Mouse (Mus musculus) CH12.LX (cell line): Measurements from ENCODE around the gene Cyth3. TPM values are rescaled to one million over a fixed set of nuclear protein-coding genes. Genes with fewer than 3 reads are reported as not detected.

Experiments used
- DNase-seq: peaks from one replicate; pipeline ENCODE4 v3.0.0-alpha.2; 2013; ENCODE audit errors: extremely low read depth
- H3K27ac ChIP-seq: 2 replicates; pipeline ENCODE4 v1.5.1; 2012; ENCODE audit warnings: low read depth, mild to moderate bottlenecking, control low read depth, moderate library complexity; ENCODE audit not compliant: insufficient read depth
- H3K27me3 ChIP-seq: replicated peaks from 2 replicates; pipeline ENCODE3; 2012; ENCODE audit warnings: inconsistent platforms
- H3K36me3 ChIP-seq, 2 experiments: replicated peaks in 1 of 2; 2 replicates each; pipeline versions ENCODE3 to v1.6.1; 2012; ENCODE audit warnings: inconsistent platforms in 1 of 2, low read length in 1 of 2, mild to moderate bottlenecking in 1 of 2, mixed read lengths in 1 of 2, moderate library complexity in 1 of 2; ENCODE audit not compliant: control insufficient read depth in 1 of 2, insufficient read depth in 1 of 2
- H3K4me1 ChIP-seq, 2 experiments: 2 replicates each; pipeline ENCODE4 v1.6.1; 2012; ENCODE audit warnings: inconsistent platforms in 1 of 2, moderate library complexity in 1 of 2; ENCODE audit not compliant: insufficient read depth in 2 of 2, control insufficient read depth in 1 of 2
- H3K4me2 ChIP-seq: 2 replicates; pipeline ENCODE4 v1.6.1; 2012; ENCODE audit warnings: low read depth, mild to moderate bottlenecking, control low read depth; ENCODE audit not compliant: poor library complexity, insufficient read depth, severe bottlenecking
- H3K4me3 ChIP-seq, 3 experiments: fragments of 150-350 bp in 1 of 3; sonication (generic) in 1 of 3; replicated peaks in 1 of 3; 2 replicates each; pipeline versions ENCODE3 to v1.5.1; 2011 to 2012; ENCODE audit warnings: low read depth in 2 of 3, low read length in 2 of 3, mild to moderate bottlenecking in 2 of 3, moderate library complexity in 2 of 3, control low read depth in 1 of 3, improper control_type of control experiment in 1 of 3, inconsistent platforms in 1 of 3, mixed read lengths in 1 of 3; ENCODE audit not compliant: poor library complexity in 1 of 3
- H3K79me2 ChIP-seq: replicated peaks from 2 replicates; pipeline ENCODE4 v1.6.1; 2012; ENCODE audit warnings: mild to moderate bottlenecking, moderate library complexity; ENCODE audit not compliant: control insufficient read depth, poor library complexity, insufficient read depth, severe bottlenecking; ENCODE audit errors: extremely low read depth
- H3K9ac ChIP-seq: 2 replicates; pipeline ENCODE4 v1.6.1; 2012; ENCODE audit warnings: low read depth, mild to moderate bottlenecking, control low read depth, moderate library complexity; ENCODE audit not compliant: insufficient read depth
- H3K9me3 ChIP-seq: replicated peaks from 2 replicates; pipeline ENCODE3; 2012; ENCODE audit warnings: low read length, inconsistent platforms, mixed read lengths
- BHLHE40 ChIP-seq: IDR thresholded peaks from 2 replicates; pipeline ENCODE4 v1.6.1; 2011; ENCODE audit warnings: mild to moderate bottlenecking, low read depth, low read length, improper control_type of control experiment
- CHD1 ChIP-seq: IDR thresholded peaks from 2 replicates; pipeline ENCODE4 v1.6.1; 2012; ENCODE audit warnings: low read depth, low read length, improper control_type of control experiment, inconsistent platforms
- CHD2 ChIP-seq: IDR thresholded peaks from 2 replicates; pipeline ENCODE4 v1.6.1; 2011; ENCODE audit warnings: low read length, improper control_type of control experiment
- E2F4 ChIP-seq: IDR thresholded peaks from 2 replicates; pipeline ENCODE4 v1.6.1; 2011; ENCODE audit warnings: low read depth, low read length, improper control_type of control experiment; ENCODE audit not compliant: insufficient replicate concordance
- ELF1 ChIP-seq: IDR thresholded peaks from 2 replicates; pipeline ENCODE4 v1.6.1; 2014; ENCODE audit warnings: low read depth, mild to moderate bottlenecking, inconsistent platforms, low read length, improper control_type of control experiment
- ETS1 ChIP-seq: conservative IDR thresholded peaks from 2 replicates; pipeline ENCODE4 v1.6.1; 2012; ENCODE audit warnings: low read depth, mild to moderate bottlenecking, inconsistent platforms, low read length, improper control_type of control experiment, moderate library complexity
- GABPA ChIP-seq: IDR thresholded peaks from 2 replicates; pipeline ENCODE4 v1.6.1; 2012; ENCODE audit warnings: low read depth, low read length, improper control_type of control experiment, inconsistent platforms; ENCODE audit not compliant: insufficient replicate concordance
- MAX ChIP-seq: IDR thresholded peaks from 2 replicates; pipeline ENCODE4 v1.6.1; 2011; ENCODE audit warnings: low read length, improper control_type of control experiment
- MAZ ChIP-seq: IDR thresholded peaks from 2 replicates; pipeline ENCODE4 v1.6.1; 2012; ENCODE audit warnings: low read depth, mild to moderate bottlenecking, inconsistent platforms, low read length, improper control_type of control experiment, moderate library complexity
- MEF2A ChIP-seq: IDR thresholded peaks from 2 replicates; pipeline ENCODE4 v1.6.1; 2014; ENCODE audit warnings: low read depth, mild to moderate bottlenecking, inconsistent platforms, low read length, improper control_type of control experiment, borderline replicate concordance
- MXI1 ChIP-seq: IDR thresholded peaks from 2 replicates; pipeline ENCODE4 v1.6.1; 2011; ENCODE audit warnings: mild to moderate bottlenecking, low read depth, low read length, improper control_type of control experiment
- NELFE ChIP-seq: IDR thresholded peaks from 2 replicates; pipeline ENCODE4 v1.6.1; 2011; ENCODE audit warnings: low read depth, low read length, improper control_type of control experiment
- POLR2AphosphoS2 ChIP-seq: IDR thresholded peaks from 2 replicates; pipeline ENCODE4 v1.6.1; 2011; ENCODE audit warnings: low read depth, low read length, improper control_type of control experiment
- RCOR1 ChIP-seq: conservative IDR thresholded peaks from 2 replicates; pipeline ENCODE4 v1.6.1; 2012; ENCODE audit warnings: low read depth, mild to moderate bottlenecking, inconsistent platforms, low read length, improper control_type of control experiment
- SMC3 ChIP-seq: IDR thresholded peaks from 2 replicates; pipeline ENCODE4 v1.6.1; 2011; ENCODE audit warnings: low read depth, low read length, improper control_type of control experiment
- TBP ChIP-seq: conservative IDR thresholded peaks from 2 replicates; pipeline ENCODE4 v1.6.1; 2011; ENCODE audit warnings: low read depth, low read length, improper control_type of control experiment
- USF2 ChIP-seq: conservative IDR thresholded peaks from 2 replicates; pipeline ENCODE4 v1.6.1; 2011; ENCODE audit warnings: low read depth, low read length, improper control_type of control experiment
- ZC3H11A ChIP-seq: IDR thresholded peaks from 2 replicates; pipeline ENCODE4 v1.6.1; 2012; ENCODE audit warnings: low read depth, mild to moderate bottlenecking, inconsistent platforms, low read length, improper control_type of control experiment
- ZMIZ1 ChIP-seq: IDR thresholded peaks from 2 replicates; pipeline ENCODE4 v1.6.1; 2012; ENCODE audit warnings: low read depth, mild to moderate bottlenecking, inconsistent platforms, low read length, improper control_type of control experiment
- dilution Hi-C: fragments of 300-500 bp; cut with MboI; formaldehyde crosslinking; loops from 2 replicates; pipeline ENCODE4 v1.14.3; 2020; ENCODE audit warnings: low sequenced_read_pairs; ENCODE audit not compliant: extremely low pct_unique_long_range_greater_than_20kb, extremely low pct_ligation_motif_present
- in situ Hi-C: fragments of 300-500 bp; cut with MboI; formaldehyde crosslinking; loops from 3 replicates; pipeline ENCODE4 v1.14.3; 2019; ENCODE audit warnings: low sequenced_read_pairs, low pct_ligation_motif_present, low pct_unique_long_range_greater_than_20kb, mixed read lengths
- polyA plus RNA-seq: library from polyadenylated mRNA; unstranded; fragments of >175 nt; gene quantifications from 2 replicates; pipeline ENCODE4 v1.2.1, GENCODE M21; 2012; ENCODE audit warnings: low read depth; ENCODE audit not compliant: insufficient read length
- total RNA-seq, 2 experiments: library from RNA; depleted of rRNA; stranded (reverse); fragments of 300-350 nt in 1 of 2; fragments of >200 nt in 1 of 2; gene quantifications; 2 replicates each; pipeline ENCODE4 v1.2.3; 2012 to 2014

Gene Cyth3
- total and polyA plus RNA-seq, 3 experiments: 3.3 to 5.4 (median 4.8) TPM

- DNase-seq: no peak
- H3K27me3 ChIP-seq: no peaks in the 10 kb centered on the region
Measured at GRCm38 (mm10) chr5:143639810-143640209, 17.6 kb downstream of the Cyth3 start.

DNA sequence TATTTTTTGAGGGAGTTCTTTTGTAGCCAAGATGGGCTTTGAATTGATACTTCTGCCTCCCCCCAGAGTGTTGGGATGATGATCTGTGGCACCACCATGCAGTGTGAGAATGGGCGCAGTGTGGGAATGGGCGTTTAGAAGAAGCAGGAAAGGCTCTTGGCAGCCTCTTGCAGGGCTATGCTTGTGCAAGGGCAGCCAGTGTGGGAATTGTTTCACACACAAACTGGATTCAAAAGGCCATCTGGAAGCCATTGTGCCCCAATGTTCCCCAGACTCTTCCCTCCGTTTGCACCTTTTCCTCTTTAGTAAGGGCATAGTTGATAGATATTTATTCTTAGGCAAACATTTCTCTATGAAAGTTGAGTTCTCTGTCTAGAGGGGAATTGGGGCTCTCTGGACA is 19.3 kb downstream of the Cyth3 start:
- H3K27ac ChIP-seq: no peak overlapping the region
- H3K36me3 ChIP-seq: no peaks in the 10 kb centered on the region
- H3K4me2 ChIP-seq: no peak overlapping the region
- dilution Hi-C loops (no loop called here), in situ Hi-C loops (no loop called here)
- no peaks in the 10 kb centered on the region for H3K4me1 ChIP-seq
- TF ChIP-seq ELF1 (no peak), SMC3 (no peak), USF2 (no peak), MAZ (no peak), NELFE (no peak), ETS1 (no peak), ZC3H11A (no peak), TBP (no peak), POLR2AphosphoS2 (no peak), MAX (no peak)
- DNase-seq: no peak
- no peaks in the 10 kb centered on the region for H3K27me3 ChIP-seq
- no peak overlapping the region for H3K9ac ChIP-seq
- no peaks in the 10 kb centered on the region for H3K9me3 ChIP-seq
- H3K79me2 ChIP-seq: no peaks in the 10 kb centered on the region
- no peak overlapping the region for H3K4me3 ChIP-seq

More at GRCm38 (mm10) chr5:143639810-143640209, 17.6 kb downstream of the Cyth3 start:
- dilution Hi-C loops (no loop called here), in situ Hi-C loops (no loop called here)
- Histone ChIP-seq H3K4me2 (no peak overlapping the region), H3K79me2 (no peaks in the 10 kb centered on the region), H3K9ac (no peak overlapping the region), H3K4me1 (no peaks in the 10 kb centered on the region), H3K4me3 (no peak overlapping the region), H3K27ac (no peak overlapping the region), H3K9me3 (no peaks in the 10 kb centered on the region), H3K36me3 (no peaks in the 10 kb centered on the region)
- TF ChIP-seq MEF2A: no peak
- TF ChIP-seq E2F4: no peak
- TF ChIP-seq BHLHE40: no peak
- TF ChIP-seq ETS1: no peak
- no peak for TF ChIP-seq GABPA
- TF ChIP-seq ZMIZ1: no peak
- TF ChIP-seq TBP: no peak
- TF ChIP-seq MXI1: no peak
- TF ChIP-seq CHD2: no peak
- TF ChIP-seq CHD1: no peak
- no peak for TF ChIP-seq RCOR1
